Mouse (Mus musculus): ENCODE measurements around the gene Cyb561d2. TPM values are rescaled to one million over a fixed set of nuclear protein-coding genes. Genes with fewer than 3 reads are reported as not detected.

The Cyb561d2 gene
- polyA plus RNA-seq, 1 experiment from 2014 or later, result 47.3 TPM

DNA sequence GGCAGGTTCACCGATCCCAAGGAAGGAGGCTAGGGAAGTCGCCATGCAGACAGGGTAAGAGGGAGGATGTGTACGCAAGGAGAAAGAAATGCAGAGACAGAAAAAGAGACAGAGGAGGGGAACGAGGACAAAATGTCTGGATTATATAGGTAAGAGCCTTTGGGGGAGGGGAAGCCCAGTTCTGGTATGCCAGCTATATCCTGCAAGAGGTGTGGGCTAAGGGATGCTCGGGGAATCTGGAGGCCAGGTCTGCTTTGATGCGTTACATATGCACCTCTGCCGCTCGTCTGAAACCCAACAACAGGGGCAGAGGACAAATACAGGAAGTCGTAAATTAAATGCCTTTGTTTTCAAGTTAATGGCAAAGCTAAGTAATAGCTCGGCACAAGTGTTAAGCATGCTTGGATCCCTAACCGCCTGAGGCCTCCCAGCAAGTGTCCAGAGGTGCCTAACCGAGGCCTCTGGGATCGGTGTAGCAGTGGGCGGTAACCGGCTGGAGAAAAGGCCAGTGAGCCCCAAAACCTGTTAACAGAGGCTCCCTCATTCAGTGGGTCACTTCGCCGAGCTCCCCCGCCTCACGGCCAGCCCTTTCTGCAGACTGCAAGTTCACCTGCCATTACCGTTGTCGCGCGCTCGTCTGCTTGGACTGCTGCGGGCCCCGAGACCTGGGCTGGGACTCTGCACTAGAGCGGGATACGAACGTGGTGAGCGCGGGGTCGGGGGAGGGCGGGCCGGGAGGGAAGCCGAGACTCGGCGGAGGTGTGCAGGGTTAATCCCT, 11.7 kb upstream of the Cyb561d2 start:
- Histone ChIP-seq H3K4me3 (peak overlapping the region; percentile 52), H3K9me3 (no peaks in the 10 kb centered on the region), H3K9ac (peak overlapping the region; percentile 64), H3K27ac (replicated peaks) (peak overlapping the region; percentile 84), H3K27me3 (peaks cover 44% of the 10 kb centered on the region), H3K4me1 (replicated peaks) (peaks cover 44% of the 10 kb centered on the region), H3K36me3 (peaks cover 15% of the 10 kb centered on the region), H3K4me2 (peak overlapping the region; percentile 87)
- WGBS, result 7% methylated on average over 37 of the region's 37 CpGs
- peak; percentile 62 for ATAC-seq (ENCODE audit: low FRiP score, low read depth)

DNA sequence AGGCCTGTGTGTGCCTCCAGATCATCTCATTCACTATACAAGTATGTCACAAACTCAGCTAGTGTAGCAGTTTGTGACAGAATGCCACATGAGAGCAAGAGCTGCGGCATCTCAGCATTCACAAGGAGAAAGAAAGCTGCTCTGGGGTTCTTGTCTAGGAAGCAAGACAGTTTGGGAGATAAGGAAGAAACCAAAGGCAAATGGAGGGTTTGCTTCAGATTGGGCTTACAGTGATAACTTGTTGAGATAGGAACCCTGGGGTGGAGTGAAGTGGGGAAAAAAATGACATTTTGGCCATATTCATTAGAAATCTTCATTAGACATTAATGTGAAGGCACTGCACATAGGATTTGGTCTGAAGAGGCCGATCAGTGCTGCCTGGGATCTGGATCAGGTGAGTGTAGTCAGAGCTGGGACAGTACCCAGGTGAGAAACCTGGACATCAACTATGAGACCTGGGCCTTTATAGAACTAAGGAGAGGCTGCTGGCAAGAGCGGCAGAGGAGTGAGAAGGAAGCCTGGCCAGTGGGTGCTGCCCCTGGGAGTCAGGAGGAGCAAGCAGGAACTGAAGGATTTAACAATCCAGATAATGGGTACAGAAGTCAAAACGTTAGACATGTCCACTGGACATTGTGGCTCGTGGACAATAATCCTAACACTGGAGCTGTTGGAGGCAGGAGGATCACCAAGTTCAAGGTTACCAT, 10.8 kb upstream of the Cyb561d2 start:
- H3K4me1 ChIP-seq (replicated peaks), result peaks cover 44% of the 10 kb centered on the region
- H3K4me2 ChIP-seq, result peak overlapping the region; percentile 87; the same call in 1 of the 2 replicates
- H3K9ac ChIP-seq, result no peak overlapping the region
- H3K9me3 ChIP-seq, result no peaks in the 10 kb centered on the region
- H3K27me3 ChIP-seq, result peaks cover 45% of the 10 kb centered on the region
- ATAC-seq (ENCODE audit: low FRiP score, low read depth), result no peak
- WGBS, result 86% methylated on average over 5 of the region's 5 CpGs
- H3K27ac ChIP-seq (replicated peaks), result no peak overlapping the region
- H3K4me3 ChIP-seq, result no peak overlapping the region; the same call in 1 of the 2 replicates
- peaks cover 7% of the 10 kb centered on the region for H3K36me3 ChIP-seq

DNA sequence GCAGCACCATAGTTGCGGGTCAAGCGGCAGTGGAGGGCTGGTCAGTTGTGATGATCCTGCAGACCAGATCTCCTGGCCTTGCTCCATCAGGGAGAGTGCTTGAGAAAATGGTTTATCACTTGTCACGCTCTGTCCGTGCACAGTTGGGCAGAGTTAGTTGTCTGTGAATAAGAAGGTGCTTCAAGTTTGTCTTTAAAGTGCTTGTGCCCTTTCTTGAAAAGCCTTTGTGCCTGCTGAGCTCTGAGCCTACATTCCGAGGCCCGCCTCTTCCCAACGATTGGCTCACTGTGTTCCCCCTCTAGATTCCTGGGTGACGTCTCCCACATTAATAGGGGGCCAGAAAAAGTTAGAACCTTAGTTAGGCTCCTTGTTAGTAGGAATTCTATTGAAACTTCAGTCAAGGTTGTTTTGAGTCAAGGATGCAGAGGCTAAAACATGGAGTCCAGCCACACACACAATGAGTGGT, 9.9 kb upstream of the Cyb561d2 start:
- H3K9ac ChIP-seq, result peak overlapping the region; percentile 39
- H3K27ac ChIP-seq (replicated peaks), result no peak overlapping the region
- peaks cover 53% of the 10 kb centered on the region for H3K4me1 ChIP-seq (replicated peaks)

DNA sequence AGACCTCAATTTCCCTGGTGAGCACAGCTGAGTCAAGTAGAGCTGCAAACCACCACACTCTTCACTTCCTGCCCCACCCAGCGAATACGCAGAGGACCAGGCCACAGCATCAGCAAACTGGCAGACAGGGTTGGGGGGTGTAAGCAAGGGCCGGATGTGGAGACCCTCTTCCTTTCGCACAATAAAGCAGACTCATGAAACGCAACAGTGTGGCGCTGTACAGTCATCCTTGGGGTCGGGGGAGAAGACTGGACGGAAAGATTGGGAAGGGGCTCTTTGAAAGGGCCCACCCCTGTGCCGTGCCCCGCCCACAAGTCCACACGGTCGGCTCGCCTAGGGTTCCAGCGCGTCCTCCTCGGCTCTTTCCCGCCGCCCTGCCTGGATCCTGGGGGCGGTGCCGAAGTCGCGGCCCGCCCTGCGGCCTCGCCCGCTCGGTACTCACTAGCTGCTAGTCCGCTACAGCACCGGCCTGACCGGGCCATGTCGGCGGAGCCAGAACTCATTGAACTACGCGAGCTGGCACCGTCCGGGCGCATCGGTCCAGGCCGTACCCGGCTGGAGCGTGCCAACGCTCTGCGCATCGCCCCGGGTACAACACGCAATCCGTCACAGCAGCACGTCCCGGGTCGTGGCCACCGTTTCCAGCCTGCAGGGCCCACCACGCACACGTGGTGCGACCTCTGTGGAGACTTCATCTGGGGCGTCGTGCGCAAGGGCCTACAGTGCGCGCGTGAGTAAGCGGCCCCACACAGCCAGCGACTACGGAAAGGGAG, 9.3 kb upstream of the Cyb561d2 start, which contains the start of gene Rassf1:
Rassf1 (plus strand) TSS at position 439 of the 773 bp plus-strand sequence.
- H3K4me3 ChIP-seq, result peak within 1 kb of the TSS; percentile 35
- H3K36me3 ChIP-seq, result no peaks in the 10 kb centered on the region
- H3K9me3 ChIP-seq, result no peaks in the 10 kb centered on the region
- 2% methylated on average over 63 of the region's 63 CpGs for WGBS
- H3K9ac ChIP-seq, result peak within 1 kb of the TSS; percentile 39
- no peak for ATAC-seq (ENCODE audit: low FRiP score, low read depth)
- peak within 1 kb of the TSS; percentile 63 for H3K4me2 ChIP-seq
- peaks cover 54% of the 10 kb centered on the region for H3K4me1 ChIP-seq (replicated peaks)
- H3K27me3 ChIP-seq, result peaks cover 45% of the 10 kb centered on the region
- H3K27ac ChIP-seq (replicated peaks), result no peak within 1 kb of the TSS

More for the DNA sequence above, 9.9 kb upstream of the Cyb561d2 start:
- no peaks in the 10 kb centered on the region for H3K36me3 ChIP-seq
- H3K4me3 ChIP-seq, result peak overlapping the region; percentile 35
- peaks cover 45% of the 10 kb centered on the region for H3K27me3 ChIP-seq
- WGBS, result 13% methylated on average over 8 of the region's 8 CpGs
- no peak for ATAC-seq (ENCODE audit: low FRiP score, low read depth)
- H3K4me2 ChIP-seq, result peak overlapping the region; percentile 63
- H3K9me3 ChIP-seq, result no peaks in the 10 kb centered on the region

DNA sequence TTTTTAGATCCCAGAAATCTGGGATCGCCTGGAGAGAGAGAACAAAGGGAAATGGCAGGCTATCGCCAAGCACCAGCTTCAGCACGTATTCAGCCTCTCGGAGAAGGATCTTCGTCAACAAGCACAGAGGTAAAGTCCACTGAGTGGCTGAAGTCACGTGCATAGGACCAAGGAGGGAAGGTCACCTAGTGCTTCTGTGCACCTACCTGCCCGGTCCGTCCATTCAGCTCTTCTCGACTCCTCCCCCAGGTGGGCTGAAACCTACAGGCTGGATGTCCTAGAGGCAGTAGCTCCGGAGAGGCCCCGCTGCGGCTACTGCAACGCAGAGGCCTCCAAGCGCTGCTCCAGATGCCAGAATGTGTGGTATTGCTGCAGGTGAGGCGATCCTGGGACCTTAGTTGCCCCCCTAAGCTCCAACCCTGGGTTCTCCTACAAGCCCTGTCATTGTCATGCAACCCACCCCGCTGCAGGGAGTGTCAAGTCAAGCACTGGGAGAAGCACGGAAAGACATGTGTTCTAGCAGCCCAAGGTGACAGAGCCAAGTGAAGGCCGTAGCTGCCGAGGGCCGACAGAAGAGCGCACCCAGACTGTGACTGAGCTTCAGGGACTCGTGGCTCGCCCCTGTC, 8.6 kb upstream of the Cyb561d2 start:
- H3K9ac ChIP-seq, result no peak overlapping the region
- ATAC-seq (ENCODE audit: low FRiP score, low read depth), result no peak

DNA sequence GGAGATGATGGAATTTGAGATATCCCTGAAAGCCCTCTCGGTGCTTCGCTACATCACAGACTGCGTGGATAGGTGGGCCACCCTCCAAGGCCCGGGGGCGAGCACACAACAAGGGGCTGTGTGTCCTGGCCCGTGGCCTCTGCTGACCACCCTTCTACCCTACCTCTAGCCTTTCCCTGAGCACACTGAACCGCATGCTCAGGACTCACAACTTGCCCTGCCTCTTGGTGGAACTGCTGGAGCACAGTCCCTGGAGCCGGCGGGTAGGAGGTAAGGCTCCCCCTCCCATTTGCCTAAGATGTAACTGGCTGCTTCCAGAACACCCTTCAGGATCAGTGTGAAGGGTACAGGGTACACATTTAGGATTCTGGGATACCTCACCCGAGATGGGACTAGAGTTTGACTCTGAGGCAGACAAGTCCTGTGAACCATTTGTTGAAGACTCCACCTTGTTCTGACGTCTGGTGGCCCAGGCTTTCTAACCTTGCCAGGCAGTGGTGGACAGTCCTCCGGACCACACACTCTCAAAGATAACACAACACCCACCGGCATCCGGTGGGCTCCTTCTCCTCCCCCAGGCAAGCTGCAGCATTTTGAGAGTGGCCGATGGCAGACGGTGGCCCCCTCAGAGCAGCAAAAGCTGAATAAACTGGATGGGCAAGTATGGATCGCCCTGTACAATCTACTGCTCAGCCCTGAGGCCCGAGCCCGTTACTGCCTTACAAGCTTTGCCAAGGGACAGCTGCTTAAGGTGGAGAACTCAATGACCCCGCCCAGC, 7.5 kb upstream of the Cyb561d2 start:
- Histone ChIP-seq H3K4me1 (replicated peaks) (peaks cover 43% of the 10 kb centered on the region), H3K4me2 (no peak overlapping the region), H3K27ac (replicated peaks) (no peak overlapping the region), H3K4me3 (no peak overlapping the region), H3K36me3 (peaks cover 7% of the 10 kb centered on the region), H3K27me3 (peaks cover 45% of the 10 kb centered on the region), H3K9ac (no peak overlapping the region), H3K9me3 (no peaks in the 10 kb centered on the region)
- 87% methylated on average over 20 of the region's 20 CpGs for WGBS
- no peak for ATAC-seq (ENCODE audit: low FRiP score, low read depth)

More for the DNA sequence above, 8.6 kb upstream of the Cyb561d2 start:
- H3K36me3 ChIP-seq, result no peaks in the 10 kb centered on the region
- H3K27ac ChIP-seq (replicated peaks), result no peak overlapping the region
- H3K4me2 ChIP-seq, result peak overlapping the region; percentile 63
- H3K4me1 ChIP-seq (replicated peaks), result peaks cover 47% of the 10 kb centered on the region
- H3K4me3 ChIP-seq, result peak overlapping the region; percentile 35; the same call in 1 of the 2 replicates
- peaks cover 45% of the 10 kb centered on the region for H3K27me3 ChIP-seq
- H3K9me3 ChIP-seq, result no peaks in the 10 kb centered on the region
- WGBS, result 29% methylated on average over 23 of the region's 23 CpGs

DNA sequence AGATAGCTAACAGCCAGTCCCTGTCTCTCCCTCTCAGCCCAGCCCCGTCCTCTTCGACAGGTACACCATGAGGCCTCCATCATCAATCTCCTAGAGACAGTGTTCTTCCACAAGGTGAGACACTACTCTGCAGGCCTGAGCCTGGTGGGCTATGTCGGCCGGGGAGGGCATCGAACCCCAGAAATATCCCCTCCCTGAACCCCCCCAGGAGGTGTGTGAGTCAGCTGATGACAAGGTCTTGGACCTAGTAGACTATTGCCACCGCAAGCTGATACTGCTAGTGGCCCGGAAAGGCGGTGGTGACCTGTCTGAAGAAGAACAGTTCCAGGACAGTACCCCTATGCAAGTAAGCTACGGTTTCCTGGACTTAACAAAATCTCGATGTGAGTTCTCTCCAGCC, 6.8 kb upstream of the Cyb561d2 start:
- Histone ChIP-seq H3K4me3 (no peak overlapping the region), H3K27ac (replicated peaks) (no peak overlapping the region), H3K9ac (no peak overlapping the region), H3K4me1 (replicated peaks) (peaks cover 41% of the 10 kb centered on the region), H3K36me3 (peaks cover 14% of the 10 kb centered on the region), H3K9me3 (no peaks in the 10 kb centered on the region), H3K4me2 (no peak overlapping the region), H3K27me3 (peaks cover 45% of the 10 kb centered on the region)
- WGBS, result 94% methylated on average over 10 of the region's 10 CpGs
- no peak for ATAC-seq (ENCODE audit: low FRiP score, low read depth)

DNA sequence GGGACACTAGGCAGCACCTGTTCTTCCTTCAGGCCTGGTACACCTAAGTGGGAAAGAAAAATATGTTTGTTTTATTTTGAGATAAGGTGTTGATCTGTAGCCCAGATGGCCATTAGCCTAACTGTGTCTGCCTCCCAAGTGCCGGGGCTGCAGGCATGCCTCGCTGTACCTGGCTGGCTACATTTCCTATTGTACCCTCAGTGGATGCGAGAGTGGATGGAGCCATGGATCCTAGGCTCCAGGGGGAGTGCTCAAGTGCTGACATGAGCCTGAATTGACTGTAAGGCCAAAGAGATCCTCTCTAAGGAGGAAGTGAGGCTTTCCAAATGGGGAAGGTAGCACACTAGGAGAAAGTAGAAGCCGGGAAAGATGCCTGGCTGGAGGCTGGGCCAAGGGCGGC, 6.0 kb upstream of the Cyb561d2 start:
- Histone ChIP-seq H3K27me3 (peaks cover 43% of the 10 kb centered on the region), H3K4me1 (replicated peaks) (peaks cover 36% of the 10 kb centered on the region)

DNA sequence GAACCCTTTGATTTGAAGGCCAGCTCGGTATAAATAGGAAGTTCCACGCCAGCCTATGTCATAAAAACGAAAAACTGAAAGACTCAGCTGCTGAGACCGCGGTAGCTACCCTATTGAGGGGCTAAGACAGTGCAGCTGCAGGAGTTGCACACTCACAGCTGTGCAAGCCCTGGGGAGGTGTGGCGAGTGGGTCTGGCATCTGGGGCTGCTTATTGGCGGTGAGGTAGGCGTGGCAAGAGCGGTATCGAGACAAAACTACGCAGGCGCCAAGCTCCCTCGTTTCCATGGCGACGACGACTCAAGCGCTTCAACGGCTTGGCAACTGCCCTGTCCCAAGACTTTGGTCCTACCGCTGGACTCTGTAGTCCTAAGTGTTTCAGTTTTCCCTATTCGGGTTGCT, 5.0 kb upstream of the Cyb561d2 start, which contains the start of gene Zmynd10:
Zmynd10 (plus strand) TSS at position 273 of the 400 bp plus-strand sequence.
- peak; percentile 47 for ATAC-seq (ENCODE audit: low FRiP score, low read depth)
- peaks cover 34% of the 10 kb centered on the region for H3K27me3 ChIP-seq
- peak within 1 kb of the TSS; percentile 20; the same call in 1 of the 2 replicates for H3K4me3 ChIP-seq
- H3K27ac ChIP-seq (replicated peaks), result peak within 1 kb of the TSS; percentile 48
- peaks cover 17% of the 10 kb centered on the region for H3K36me3 ChIP-seq
- H3K9me3 ChIP-seq, result no peaks in the 10 kb centered on the region
- peaks cover 42% of the 10 kb centered on the region for H3K4me1 ChIP-seq (replicated peaks)
- WGBS, result 4% methylated on average over 20 of the region's 20 CpGs
- H3K4me2 ChIP-seq, result peak within 1 kb of the TSS; percentile 56
- no peak within 1 kb of the TSS for H3K9ac ChIP-seq

More for the DNA sequence above, 6.0 kb upstream of the Cyb561d2 start:
- peaks cover 17% of the 10 kb centered on the region for H3K36me3 ChIP-seq
- no peaks in the 10 kb centered on the region for H3K9me3 ChIP-seq
- H3K4me2 ChIP-seq, result no peak overlapping the region
- ATAC-seq (ENCODE audit: low FRiP score, low read depth), result no peak
- no peak overlapping the region for H3K27ac ChIP-seq (replicated peaks)
- H3K9ac ChIP-seq, result no peak overlapping the region
- H3K4me3 ChIP-seq, result no peak overlapping the region
- WGBS, result 79% methylated on average over 5 of the region's 5 CpGs

DNA sequence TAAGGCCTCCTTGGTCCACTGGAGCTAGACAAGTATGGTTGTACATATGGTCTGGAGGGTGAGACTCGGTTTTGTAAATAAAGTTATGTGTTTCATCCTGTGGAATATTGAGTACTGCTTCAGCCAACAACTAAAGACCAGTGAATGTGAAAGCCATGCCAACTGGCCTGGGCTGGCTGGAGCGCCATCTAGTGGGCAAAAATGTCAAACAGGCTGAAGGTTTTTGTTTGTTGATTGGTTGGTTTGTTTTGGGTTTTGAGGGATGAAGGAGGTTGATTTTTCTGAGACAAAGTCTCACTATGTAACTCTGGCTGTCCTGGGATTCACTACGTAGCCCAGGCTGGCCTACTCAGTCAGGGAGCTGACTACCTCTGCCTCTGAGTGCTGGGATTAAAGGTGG, 3.6 kb upstream of the Cyb561d2 start:
- WGBS, result 4% methylated on average over 3 of the region's 3 CpGs
- ATAC-seq (ENCODE audit: low FRiP score, low read depth), result no peak

More for the DNA sequence above, 3.6 kb upstream of the Cyb561d2 start:
- peaks cover 37% of the 10 kb centered on the region for H3K4me1 ChIP-seq (replicated peaks)
- H3K4me2 ChIP-seq, result no peak overlapping the region
- H3K9ac ChIP-seq, result no peak overlapping the region
- no peak overlapping the region for H3K27ac ChIP-seq (replicated peaks)
- peaks cover 20% of the 10 kb centered on the region for H3K27me3 ChIP-seq
- no peaks in the 10 kb centered on the region for H3K9me3 ChIP-seq
- H3K4me3 ChIP-seq, result no peak overlapping the region
- H3K36me3 ChIP-seq, result peaks cover 17% of the 10 kb centered on the region

All from hindbrain, embryonic 15.5 days (tissue).